ENCODE assay signal across 28 mouse cellular contexts in the genomic region with DNA sequence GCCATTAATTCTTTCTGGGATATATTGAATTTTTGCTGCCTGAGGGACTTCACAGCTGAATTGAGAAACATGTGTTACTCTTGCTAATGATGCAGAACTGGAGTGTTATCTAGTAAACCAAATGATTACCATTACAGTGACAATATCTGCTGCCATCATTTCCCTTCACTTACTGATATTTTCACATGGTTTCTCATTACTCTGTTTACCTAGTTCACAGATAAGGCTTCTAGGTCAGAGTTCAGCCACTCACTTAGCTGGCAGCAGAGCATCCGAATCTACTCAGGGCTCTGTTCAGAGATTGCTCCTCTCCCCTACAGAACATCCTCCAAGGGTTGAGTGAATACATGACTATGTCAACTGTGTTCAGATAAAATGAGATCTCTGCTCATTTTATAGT.
"Had no signal": no experiment of that assay in that cellular context is flagged by ENCODE, and none has a peak within 500 bp of the region (broad histone marks: within the 10 kb centered on the region; RNA-seq: fewer than 3 reads in every experiment).

No protein-coding gene starts in this region.

- ATAC-seq: forebrain, embryonic 13.5 days; forebrain, embryonic 14.5 days; forebrain, embryonic 15.5 days; forebrain, embryonic 16.5 days; forebrain, postnatal 0 days had no signal

- H3K4me2 ChIP-seq: embryonic facial prominence, embryonic 12.5 days; embryonic facial prominence, embryonic 13.5 days; embryonic facial prominence, embryonic 15.5 days; forebrain, embryonic 12.5 days; forebrain, embryonic 13.5 days; forebrain, embryonic 15.5 days had no signal

- DNase-seq: cerebellum, adult 8-10 months; cerebellum, adult 9-10 months; cerebellum, adult 9-11 months; cerebellum, postnatal 10 days; cerebellum, postnatal 14 days; cerebellum, postnatal 25 days; cerebellum, postnatal 36 days; embryo, embryonic 11 days; forebrain, postnatal 0 days; gastrocnemius, adult 2 months; gastrocnemius, postnatal 10 days; gastrocnemius, postnatal 14 days; gastrocnemius, postnatal 25 days; gastrocnemius, postnatal 36 days; heart, adult 11 months; heart, adult 18-20 months; heart, adult 2 months had no signal

- H3K36me3 ChIP-seq: embryonic facial prominence, embryonic 10.5 days; embryonic facial prominence, embryonic 12.5 days; embryonic facial prominence, embryonic 13.5 days; embryonic facial prominence, embryonic 15.5 days; forebrain, embryonic 10.5 days; forebrain, embryonic 12.5 days; forebrain, embryonic 15.5 days had no signal

- H3K4me1 ChIP-seq: embryonic facial prominence, embryonic 13.5 days; embryonic facial prominence, embryonic 15.5 days had no signal

- H3K27ac ChIP-seq: embryonic facial prominence, embryonic 10.5 days; embryonic facial prominence, embryonic 12.5 days; embryonic facial prominence, embryonic 13.5 days; embryonic facial prominence, embryonic 15.5 days; forebrain, embryonic 10.5 days; forebrain, embryonic 12.5 days; forebrain, embryonic 13.5 days; forebrain, embryonic 15.5 days; gastrocnemius, adult 2 months; heart, adult 2 months had no signal

- H3K9ac ChIP-seq: embryonic facial prominence, embryonic 12.5 days; embryonic facial prominence, embryonic 13.5 days; embryonic facial prominence, embryonic 15.5 days; forebrain, embryonic 12.5 days; forebrain, embryonic 13.5 days; forebrain, embryonic 15.5 days; forebrain, postnatal 0 days had no signal

- H3K27me3 ChIP-seq: embryonic facial prominence, embryonic 12.5 days; embryonic facial prominence, embryonic 13.5 days; embryonic facial prominence, embryonic 15.5 days; forebrain, embryonic 12.5 days; forebrain, embryonic 13.5 days; forebrain, embryonic 15.5 days had no signal

- H3K4me3 ChIP-seq: embryonic facial prominence, embryonic 10.5 days; embryonic facial prominence, embryonic 12.5 days; embryonic facial prominence, embryonic 13.5 days; embryonic facial prominence, embryonic 15.5 days; erythroblast, embryonic 14.5 days; forebrain, embryonic 10.5 days; forebrain, embryonic 12.5 days; forebrain, embryonic 13.5 days; forebrain, embryonic 15.5 days; gastrocnemius, adult 2 months; heart, adult 2 months had no signal

- H3K9me3 ChIP-seq: embryonic facial prominence, embryonic 10.5 days; embryonic facial prominence, embryonic 12.5 days; embryonic facial prominence, embryonic 13.5 days; embryonic facial prominence, embryonic 15.5 days; forebrain, embryonic 10.5 days; forebrain, embryonic 12.5 days; forebrain, embryonic 13.5 days; forebrain, embryonic 15.5 days had no signal
